Mouse (Mus musculus) MEL (cell line): ENCODE results near the gene Lrif1. TPM values are rescaled to one million over a fixed set of nuclear protein-coding genes. Genes with fewer than 3 reads are reported as not detected.
A peak's percentile ranks its signal among the peaks of the same experiment; 100 is the strongest.

Source experiments
- DNase-seq: peaks from one replicate; pipeline ENCODE4 v3.0.0; 2011; ENCODE audit warnings: low read depth, low spot score
- H3K27ac ChIP-seq: 2 replicates; pipeline ENCODE4 v1.5.1; 2012; ENCODE audit warnings: low read depth, mild to moderate bottlenecking, control low read depth, low read length, moderate library complexity; ENCODE audit not compliant: control insufficient read depth
- H3K27me3 ChIP-seq, 2 experiments: fragments of 150-350 bp in 1 of 2; sonication (generic) in 1 of 2; 2 replicates each; pipeline ENCODE4 v1.6.1; 2012; ENCODE audit warnings: low read length in 2 of 2, mild to moderate bottlenecking in 2 of 2, improper control_type of control experiment in 1 of 2, moderate library complexity in 1 of 2; ENCODE audit not compliant: insufficient read depth in 2 of 2, control insufficient read depth in 1 of 2
- H3K36me3 ChIP-seq, 2 experiments: 2 replicates each; pipeline ENCODE4 v1.6.1; 2012 to 2014; ENCODE audit warnings: low read length in 2 of 2, improper control_type of control experiment in 1 of 2, inconsistent platforms in 1 of 2, mild to moderate bottlenecking in 1 of 2; ENCODE audit not compliant: insufficient read depth in 2 of 2, control insufficient read depth in 1 of 2
- H3K4me1 ChIP-seq, 2 experiments: fragments of 150-350 bp in 1 of 2; sonication (generic) in 1 of 2; 2 replicates each; pipeline ENCODE4 v1.6.1; 2012; ENCODE audit warnings: low read length in 2 of 2, improper control_type of control experiment in 1 of 2, mild to moderate bottlenecking in 1 of 2; ENCODE audit not compliant: insufficient read depth in 2 of 2, control insufficient read depth in 1 of 2
- H3K4me3 ChIP-seq, 2 experiments: fragments of 150-350 bp in 1 of 2; sonication (generic) in 1 of 2; 2 replicates each; pipeline ENCODE4 v1.5.1; 2012; ENCODE audit warnings: low read depth in 2 of 2, low read length in 2 of 2, mild to moderate bottlenecking in 2 of 2, moderate library complexity in 2 of 2, control low read depth in 1 of 2, improper control_type of control experiment in 1 of 2; ENCODE audit not compliant: control insufficient read depth in 1 of 2, insufficient read depth in 1 of 2
- H3K79me2 ChIP-seq: 2 replicates; pipeline ENCODE4 v1.6.1; 2012; ENCODE audit warnings: mild to moderate bottlenecking, low read length, moderate library complexity; ENCODE audit not compliant: control insufficient read depth, poor library complexity, insufficient read depth
- H3K9ac ChIP-seq: 2 replicates; pipeline ENCODE4 v1.6.1; 2012; ENCODE audit warnings: low read depth, mild to moderate bottlenecking, control low read depth, low read length, moderate library complexity; ENCODE audit not compliant: control insufficient read depth, poor library complexity, severe bottlenecking
- H3K9me3 ChIP-seq: fragments of 150-350 bp; sonication (generic); replicated peaks from 2 replicates; pipeline ENCODE4 v1.6.1; 2012; ENCODE audit warnings: mild to moderate bottlenecking, low read length, improper control_type of control experiment, moderate library complexity; ENCODE audit not compliant: insufficient read depth
- BHLHE40 ChIP-seq: IDR thresholded peaks from 2 replicates; pipeline ENCODE4 v1.6.1; 2012; ENCODE audit warnings: low read depth, mild to moderate bottlenecking, inconsistent platforms, low read length, improper control_type of control experiment, borderline replicate concordance
- CHD2 ChIP-seq: IDR thresholded peaks from 2 replicates; pipeline ENCODE4 v1.6.1; 2011; ENCODE audit warnings: low read length, improper control_type of control experiment
- CTCF ChIP-seq, 3 experiments: IDR thresholded peaks in 2 of 3; conservative IDR thresholded peaks in 1 of 3; 2 replicates each; pipeline ENCODE4 v1.5.1; 2011 to 2012; ENCODE audit warnings: low read length in 3 of 3, low read depth in 2 of 3, mild to moderate bottlenecking in 2 of 3, improper control_type of control experiment in 1 of 3, inconsistent platforms in 1 of 3, mixed read lengths in 1 of 3, moderate library complexity in 1 of 3; ENCODE audit not compliant: control insufficient read depth in 1 of 3, insufficient read depth in 1 of 3, poor library complexity in 1 of 3, severe bottlenecking in 1 of 3
- E2F4 ChIP-seq: IDR thresholded peaks from 2 replicates; pipeline ENCODE4 v1.6.1; 2011; ENCODE audit warnings: low read depth, low read length, improper control_type of control experiment, borderline replicate concordance
- GABPA ChIP-seq: IDR thresholded peaks from 2 replicates; pipeline ENCODE4 v1.6.1; 2012; ENCODE audit warnings: low read depth, mild to moderate bottlenecking, inconsistent platforms, low read length, improper control_type of control experiment, moderate library complexity
- GATA1 ChIP-seq: IDR thresholded peaks from 2 replicates; pipeline ENCODE4 v1.6.1; 2011; ENCODE audit warnings: low read depth, low read length, improper control_type of control experiment
- MAFK ChIP-seq: IDR thresholded peaks from 2 replicates; pipeline ENCODE4 v1.6.1; 2011; ENCODE audit warnings: low read depth, mild to moderate bottlenecking, low read length, improper control_type of control experiment, borderline replicate concordance
- MAZ ChIP-seq: IDR thresholded peaks from 2 replicates; pipeline ENCODE4 v1.6.1; 2012; ENCODE audit warnings: low read depth, mild to moderate bottlenecking, inconsistent platforms, low read length, improper control_type of control experiment
- MYB ChIP-seq: IDR thresholded peaks from 2 replicates; pipeline ENCODE4 v1.6.1; 2011; ENCODE audit warnings: mild to moderate bottlenecking, low read depth, low read length, improper control_type of control experiment
- POLR2A ChIP-seq, 2 experiments: IDR thresholded peaks; 2 replicates each; pipeline ENCODE4 v1.6.1; 2011 to 2012; ENCODE audit warnings: low read length in 2 of 2, mild to moderate bottlenecking in 2 of 2, control low read depth in 1 of 2, improper control_type of control experiment in 1 of 2, low read depth in 1 of 2, moderate library complexity in 1 of 2; ENCODE audit not compliant: control insufficient read depth in 1 of 2, insufficient read depth in 1 of 2, poor library complexity in 1 of 2
- POLR2AphosphoS5 ChIP-seq: IDR thresholded peaks from 2 replicates; pipeline ENCODE4 v1.6.1; 2012; ENCODE audit warnings: low read depth, borderline replicate concordance, mild to moderate bottlenecking, inconsistent platforms, low read length, moderate library complexity, mixed read lengths
- RAD21 ChIP-seq: IDR thresholded peaks from 2 replicates; pipeline ENCODE4 v1.6.1; 2011; ENCODE audit warnings: mild to moderate bottlenecking, low read depth, low read length, improper control_type of control experiment
- RCOR1 ChIP-seq: IDR thresholded peaks from 2 replicates; pipeline ENCODE4 v1.6.1; 2012; ENCODE audit warnings: low read depth, mild to moderate bottlenecking, inconsistent platforms, low read length, improper control_type of control experiment
- SIN3A ChIP-seq: IDR thresholded peaks from 2 replicates; pipeline ENCODE4 v1.6.1; 2012; ENCODE audit warnings: low read length, improper control_type of control experiment, inconsistent platforms
- SMC3 ChIP-seq: IDR thresholded peaks from 2 replicates; pipeline ENCODE4 v1.6.1; 2011; ENCODE audit warnings: low read depth, low read length, improper control_type of control experiment
- TAL1 ChIP-seq: IDR thresholded peaks from 2 replicates; pipeline ENCODE4 v1.6.1; 2012; ENCODE audit warnings: mild to moderate bottlenecking, inconsistent platforms, low read length, moderate library complexity, mixed read lengths
- USF2 ChIP-seq, 2 experiments: IDR thresholded peaks; 2 replicates each; pipeline ENCODE4 v1.6.1; 2011 to 2012; ENCODE audit warnings: improper control_type of control experiment in 2 of 2, low read length in 2 of 2, borderline replicate concordance in 1 of 2, inconsistent platforms in 1 of 2, low read depth in 1 of 2, mild to moderate bottlenecking in 1 of 2; ENCODE audit not compliant: insufficient read depth in 1 of 2
- ZKSCAN1 ChIP-seq: IDR thresholded peaks from 2 replicates; pipeline ENCODE4 v1.6.1; 2012; ENCODE audit warnings: low read depth, mild to moderate bottlenecking, inconsistent platforms, low read length, improper control_type of control experiment, moderate library complexity
- ZMIZ1 ChIP-seq: IDR thresholded peaks from 2 replicates; pipeline ENCODE4 v1.6.1; 2012; ENCODE audit warnings: low read depth, mild to moderate bottlenecking, inconsistent platforms, low read length, improper control_type of control experiment, moderate library complexity
- ZNF384 ChIP-seq: IDR thresholded peaks from 2 replicates; pipeline ENCODE4 v1.6.1; 2012; ENCODE audit warnings: low read depth, mild to moderate bottlenecking, inconsistent platforms, low read length, improper control_type of control experiment
- polyA plus RNA-seq, 2 experiments: library from polyadenylated mRNA; stranded (reverse) in 1 of 2; unstranded in 1 of 2; fragments of >175 nt in 1 of 2; fragments of >200 nt in 1 of 2; gene quantifications; 2 replicates each; pipeline versions ENCODE4 v1.2.1 to v1.2.4; 2012; ENCODE audit warnings: low replicate concordance in 2 of 2, low read depth in 1 of 2; ENCODE audit not compliant: insufficient read length in 2 of 2, insufficient read depth in 1 of 2, missing spikeins in 1 of 2
- total RNA-seq: library from RNA; depleted of rRNA; stranded (reverse); fragments of 300-350 nt; gene quantifications from 2 replicates; pipeline ENCODE4 v1.2.3, GENCODE M21; 2012

Gene Lrif1
- total and polyA plus RNA-seq, 3 experiments: 4.4 to 10.7 TPM; not detected in 1

- TF ChIP-seq SMC3 (no peak), MYB (peak; percentile 3; the same call in 1 of the 2 replicates), ZNF384 (no peak), SIN3A (no peak; the same call in none of the 2 replicates), RCOR1 (no peak), TAL1 (no peak), GATA1 (no peak), BHLHE40 (no peak), POLR2A (IDR thresholded peaks at IDR 0.05; ENCODE audit: control insufficient read depth in 1 of 2, insufficient read depth in 1 of 2, low read depth in 1 of 2, low read length in 2 of 2, poor library complexity in 1 of 2) (peak; percentile 69 to 85; a peak in 3 of 4 replicates), POLR2AphosphoS5 (no peak)
These were observed 37.5 kb downstream of the Lrif1 start (continued) for GRCm38 (mm10) chr3:106722028-106722945.

- Histone ChIP-seq H3K9ac (no peak overlapping the region), H3K27ac (no peak overlapping the region), H3K4me3 (no peak overlapping the region), H3K9me3 (no peaks in the 10 kb centered on the region), H3K36me3 (no peaks in the 10 kb centered on the region), H3K4me1 (no peaks in the 10 kb centered on the region), H3K79me2 (no peaks in the 10 kb centered on the region), H3K27me3 (no peaks in the 10 kb centered on the region)
- no peak for DNase-seq
- TF ChIP-seq RAD21 (no peak), MAFK (no peak), RCOR1 (no peak), GABPA (no peak), MAZ (no peak), TAL1 (no peak), CTCF (IDR thresholded peaks at IDR 0.05 in 2 of 3, conservative IDR thresholded peaks at IDR 0.05 in 1 of 3; ENCODE audit: control insufficient read depth in 1 of 3, insufficient read depth in 1 of 3, low read depth in 2 of 3, low read length in 3 of 3, poor library complexity in 1 of 3, severe bottlenecking in 1 of 3) (no peak), ZKSCAN1 (no peak), SIN3A (no peak), CHD2 (no peak), ZMIZ1 (no peak), USF2 (IDR thresholded peaks at IDR 0.05; ENCODE audit: borderline replicate concordance in 1 of 2, insufficient read depth in 1 of 2, low read depth in 1 of 2, low read length in 2 of 2) (no peak), E2F4 (no peak)
These were observed 71.1 kb downstream of the Lrif1 start for GRCm38 (mm10) chr3:106755898-106756297.
